Mouse (Mus musculus) c-Kit-positive CD71-positive TER-119-negative erythroid progenitor cells, embryonic 14.5 days (primary cell): ENCODE results near the gene Evx2.

Experiments used
- DNase-seq: peaks from one replicate; pipeline ENCODE4 v3.0.0-alpha.2; 2013; ENCODE audit warnings: low read depth

Evx2 gene

DNA sequence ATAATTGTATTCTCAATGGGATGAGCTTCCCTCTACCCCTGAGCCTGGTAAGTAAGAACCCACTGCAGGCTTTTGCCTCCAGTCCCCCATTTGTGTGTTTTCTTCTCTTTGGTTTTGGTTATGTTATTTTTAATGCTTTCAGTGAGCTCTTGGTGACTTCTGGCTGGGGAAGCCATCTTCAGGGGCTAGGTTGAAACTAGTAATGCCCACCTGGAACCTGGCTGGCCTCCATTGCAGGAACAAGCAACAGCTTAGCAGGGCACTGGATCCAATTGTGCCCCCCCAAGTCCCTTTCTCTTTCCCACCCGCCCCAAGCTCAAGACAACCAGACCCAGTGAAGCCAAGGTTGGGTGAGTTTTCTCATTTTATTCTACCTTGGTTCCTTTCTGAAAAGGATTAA, 36.0 kb upstream of the Evx2 start:
- no peak for DNase-seq

DNA sequence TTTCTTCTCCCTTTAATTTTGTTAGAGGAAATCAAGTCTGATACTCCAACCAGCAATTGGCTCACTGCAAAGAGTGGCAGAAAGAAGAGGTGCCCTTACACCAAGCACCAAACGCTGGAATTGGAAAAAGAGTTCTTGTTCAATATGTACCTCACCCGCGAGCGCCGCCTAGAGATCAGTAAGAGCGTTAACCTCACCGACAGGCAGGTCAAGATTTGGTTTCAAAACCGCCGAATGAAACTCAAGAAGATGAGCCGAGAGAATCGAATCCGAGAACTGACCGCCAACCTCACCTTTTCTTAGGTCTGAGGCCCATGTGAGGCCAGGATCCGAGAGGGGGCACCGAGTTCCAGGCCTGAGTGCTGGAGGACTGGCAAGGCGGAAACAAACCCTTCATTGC, 34.7 kb upstream of the Evx2 start:
- DNase-seq: peak; percentile 21

GRCm38 (mm10) chr2:74693432-74693827, 34.1 kb upstream of the Evx2 start:
- no peak for DNase-seq

DNA sequence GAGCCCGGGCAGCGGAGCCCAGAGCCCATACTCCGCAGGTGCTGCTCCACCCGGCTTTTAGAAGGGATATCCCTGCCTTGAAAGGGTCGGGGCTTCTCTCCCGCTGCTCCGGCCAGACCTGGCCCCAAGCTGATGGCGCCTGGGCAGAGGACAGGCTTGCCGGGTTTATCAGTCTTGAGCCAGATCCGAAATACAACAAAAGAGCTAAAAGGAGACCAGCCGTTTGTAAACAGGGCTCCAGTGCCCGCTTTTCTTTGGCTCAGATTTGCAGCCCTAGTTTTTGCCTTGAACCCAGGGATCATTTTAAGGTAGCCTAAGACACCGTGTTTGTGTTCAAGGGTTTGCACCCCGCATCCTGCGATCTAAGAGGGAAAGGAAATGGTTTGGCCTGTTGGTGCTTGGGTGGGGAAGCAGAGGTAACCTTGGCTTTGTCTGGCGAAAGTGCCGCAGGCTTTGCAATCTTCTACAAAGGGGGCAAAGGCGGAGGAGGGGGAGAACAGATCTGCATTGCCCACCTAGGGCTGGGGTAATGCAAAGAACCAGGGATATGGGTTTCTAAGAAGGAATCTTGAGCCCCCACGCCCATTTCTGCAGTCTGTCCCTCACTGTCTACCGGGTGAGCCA, 33.6 kb upstream of the Evx2 start:
- no peak for DNase-seq

- no peak for DNase-seq
These were observed 32.8 kb upstream of the Evx2 start for GRCm38 (mm10) chr2:74691995-74692807.

DNA sequence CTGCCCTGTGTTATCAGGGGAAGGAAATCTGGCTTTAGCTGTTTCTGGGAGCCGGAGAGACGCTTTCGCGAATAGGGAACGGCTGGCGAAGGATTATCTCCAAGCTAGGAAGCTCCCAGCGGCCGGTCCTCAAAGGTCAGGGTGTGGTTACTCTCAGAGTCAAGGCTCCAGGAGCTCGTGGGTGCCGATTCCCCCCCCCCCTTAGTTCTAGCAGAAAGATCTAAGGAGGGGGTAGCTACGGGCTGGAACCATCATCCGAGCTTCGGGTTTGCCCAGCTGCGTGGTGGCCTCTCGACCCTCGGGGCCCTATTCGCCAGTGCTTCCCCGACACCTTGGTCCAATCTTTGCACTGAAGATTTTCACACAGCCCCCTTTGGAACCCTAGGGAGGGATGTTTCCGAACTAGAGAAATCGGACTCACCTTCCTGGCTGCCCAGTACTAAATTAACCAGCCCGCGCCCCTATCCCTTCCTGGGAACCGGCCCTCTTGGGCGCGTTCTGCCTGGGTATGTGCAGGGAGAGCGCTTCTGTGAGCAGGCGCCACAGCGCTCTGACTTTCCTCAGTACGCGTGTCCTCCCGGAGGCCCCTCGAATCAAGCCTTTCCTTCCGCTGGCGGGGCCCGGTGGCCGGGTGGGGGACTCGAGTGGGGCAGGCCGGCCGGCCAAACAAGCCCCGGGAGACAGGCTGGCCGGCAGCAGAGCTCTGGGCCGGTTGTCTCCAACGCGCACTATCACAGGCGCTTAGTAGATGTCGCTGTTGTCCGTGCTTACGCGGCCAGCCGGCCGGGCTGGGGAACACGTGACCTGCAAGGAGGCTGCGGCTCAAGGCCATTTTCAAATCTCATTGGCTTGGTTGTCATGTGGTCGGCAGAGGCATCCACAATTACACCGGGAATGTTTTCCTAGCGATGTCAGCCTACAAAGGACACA, 31.9 kb upstream of the Evx2 start, which contains the start of gene Hoxd10:
TSS of gene Hoxd10 (plus strand) at position 903 of the 930 bp plus-strand sequence.
- DNase-seq: no peak

DNA sequence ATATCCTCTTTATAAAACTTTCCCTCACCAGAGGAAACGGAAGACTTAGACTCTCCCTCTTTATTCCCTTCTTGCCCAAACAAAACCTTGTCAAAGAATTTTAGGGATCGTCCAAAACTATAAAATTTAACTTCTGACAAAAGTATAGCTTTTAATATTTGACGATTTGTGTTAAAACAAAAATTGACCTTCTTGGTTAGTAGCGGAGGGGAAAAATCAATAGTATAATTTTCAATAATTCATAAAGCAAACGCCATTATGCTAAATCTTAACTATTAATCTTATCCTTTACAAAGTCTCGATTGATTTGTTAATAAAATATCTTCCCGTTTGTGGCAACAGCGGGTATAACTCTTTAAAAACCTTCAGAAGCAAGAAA, 31.0 kb upstream of the Evx2 start:
- no peak for DNase-seq

DNA sequence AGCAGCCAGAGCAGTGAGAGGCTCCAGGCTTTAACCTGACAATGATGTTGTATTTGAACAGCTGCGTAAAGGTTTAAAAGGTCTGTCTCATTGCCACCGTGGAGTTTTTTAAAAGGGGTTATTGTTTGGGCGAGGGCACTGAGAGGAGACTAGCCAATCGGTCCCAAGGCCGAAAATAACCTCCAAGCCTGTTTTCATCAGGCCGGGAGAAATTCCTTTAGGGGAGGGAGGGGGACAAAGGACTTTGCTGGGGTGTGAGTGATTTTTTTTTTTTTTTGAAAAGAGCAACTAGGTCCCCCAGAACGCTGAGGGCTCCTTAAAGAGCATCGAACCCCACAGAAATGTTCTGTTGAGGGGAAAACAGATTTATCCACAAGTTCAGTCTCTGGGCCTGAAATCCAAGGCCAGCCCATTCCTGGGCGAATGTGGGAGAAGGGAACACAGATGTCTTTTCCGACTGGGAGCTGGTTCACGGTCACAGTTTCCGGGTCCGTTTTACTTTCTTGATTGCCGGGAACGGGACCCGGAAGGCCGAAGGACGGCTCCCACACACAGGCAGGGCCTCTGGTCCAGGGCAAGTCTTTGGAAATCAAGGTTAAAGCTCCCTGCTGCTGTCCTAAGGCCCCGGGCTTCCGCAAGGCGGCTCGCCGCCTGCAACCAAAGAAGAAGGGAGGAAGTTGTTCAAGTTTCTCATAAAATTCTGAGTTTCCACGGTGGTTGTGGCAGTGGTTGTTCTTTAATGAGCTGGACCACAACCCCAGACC, 30.4 kb upstream of the Evx2 start:
- DNase-seq: no peak

DNA sequence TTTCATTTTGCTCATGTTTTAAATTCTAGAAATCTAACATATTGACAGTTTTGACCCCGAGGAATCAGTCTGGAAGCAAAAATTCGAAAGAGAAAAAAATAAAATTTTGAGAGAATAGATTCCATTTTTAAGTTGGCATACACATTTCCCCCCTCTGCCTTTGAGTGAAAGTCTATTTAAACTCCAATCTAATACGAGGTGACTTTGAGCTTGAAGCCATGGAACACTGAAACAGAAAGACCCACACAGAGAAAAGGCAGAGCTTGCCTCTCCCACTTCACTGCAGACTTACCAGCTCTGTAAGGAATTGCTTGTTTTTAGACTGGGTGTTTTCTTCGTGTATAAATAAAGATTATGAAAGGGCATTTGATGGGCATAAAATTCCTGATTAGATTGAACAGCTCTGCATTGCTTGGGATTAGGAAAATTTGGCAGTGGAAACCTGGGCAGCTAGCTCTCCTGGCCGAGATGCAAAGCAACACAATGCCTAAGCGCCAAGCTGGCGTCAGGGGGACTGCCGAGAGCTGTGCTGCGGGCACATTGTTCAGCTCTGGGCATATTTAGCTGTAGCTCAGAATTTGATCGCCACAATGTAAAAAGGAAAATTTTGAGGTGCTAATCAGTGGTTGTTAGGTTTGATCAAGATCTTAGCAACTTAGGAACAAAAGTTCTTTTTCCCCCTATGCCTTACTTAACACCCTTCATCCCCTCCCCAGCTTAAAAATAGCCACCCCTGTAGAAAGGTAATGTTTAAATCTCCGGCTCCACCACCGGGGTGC, 29.6 kb upstream of the Evx2 start:
- DNase-seq: no peak

DNA sequence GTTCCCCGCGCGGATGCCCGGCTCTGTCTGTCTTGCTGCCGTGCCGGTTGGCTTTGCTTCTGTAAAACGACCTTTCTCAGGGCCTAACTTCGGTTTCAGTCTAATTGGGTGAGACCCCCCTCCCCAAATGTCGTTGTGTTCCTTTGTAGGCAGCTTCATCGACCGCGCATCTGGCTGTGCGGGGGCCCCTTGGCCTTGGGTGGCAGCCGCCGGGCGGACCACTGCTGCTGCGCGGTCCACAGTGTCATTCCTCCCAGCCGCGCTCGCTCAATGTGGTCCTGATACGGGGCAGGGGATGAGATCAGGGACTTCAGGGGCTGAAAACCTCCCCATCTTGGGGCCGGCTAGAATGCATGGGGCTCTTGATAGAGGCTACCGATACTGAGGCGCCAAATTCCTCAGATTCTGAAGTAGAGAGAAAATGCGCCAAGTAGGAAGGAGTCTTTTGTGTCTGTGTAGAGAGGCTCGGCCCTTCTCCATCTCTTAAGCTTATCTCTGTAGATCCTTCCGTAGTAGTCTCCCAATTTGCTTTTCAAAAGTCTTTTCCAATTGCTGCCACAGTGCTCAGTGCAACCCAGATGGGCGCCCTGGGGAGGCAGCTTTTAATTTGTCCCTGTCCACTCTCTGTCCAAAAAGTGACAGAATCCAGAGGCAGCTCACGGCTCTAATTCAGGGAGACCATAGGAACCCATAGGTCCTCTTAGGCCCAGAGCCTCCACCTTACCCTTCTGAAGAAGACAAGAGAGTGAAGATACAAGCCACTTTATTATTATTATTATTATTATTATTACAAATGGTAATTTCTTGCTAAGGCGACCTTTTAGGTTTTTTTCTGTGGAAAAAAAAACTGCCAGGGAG, 28.6 kb upstream of the Evx2 start:
- DNase-seq: no peak

GRCm38 (mm10) chr2:74686988-74687697, 27.8 kb upstream of the Evx2 start:
- no peak for DNase-seq

DNA sequence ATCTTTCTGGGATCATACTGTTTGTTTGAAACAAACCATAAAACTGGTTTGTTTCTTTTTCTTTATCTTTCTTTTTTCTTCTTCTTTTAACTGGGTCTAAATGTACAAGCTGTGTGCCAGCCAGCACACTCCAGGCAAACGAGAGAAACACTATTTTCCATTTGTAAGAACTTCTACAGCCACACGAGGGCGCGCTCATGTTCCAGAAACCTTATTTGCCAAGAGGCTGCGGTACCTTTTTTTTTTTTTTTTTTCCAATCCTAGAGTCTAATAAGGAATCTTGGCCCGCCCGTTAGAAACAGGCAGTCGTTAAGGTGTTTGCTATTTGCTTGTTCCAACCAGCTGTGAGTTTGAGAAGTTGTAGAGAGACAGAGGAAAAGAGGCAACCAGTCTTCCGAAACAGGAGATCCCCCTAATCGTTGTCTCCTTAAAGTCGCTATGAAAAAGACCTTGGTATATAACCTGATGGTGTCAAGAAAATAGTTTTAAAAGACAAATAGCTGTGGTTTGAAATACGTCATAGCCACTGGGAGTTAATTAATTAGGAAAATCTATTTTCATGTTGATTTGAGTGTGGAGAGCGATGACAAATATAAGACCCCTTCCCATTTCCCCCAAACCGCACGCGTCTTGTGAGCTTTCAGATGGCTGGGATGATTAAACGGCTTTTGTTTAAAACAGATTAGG, 27.1 kb upstream of the Evx2 start:
- DNase-seq: peak; percentile 25

GRCm38 (mm10) chr2:74685059-74685603, 25.8 kb upstream of the Evx2 start:
- no peak for DNase-seq

- DNase-seq: no peak
These were observed 24.7 kb upstream of the Evx2 start for GRCm38 (mm10) chr2:74684106-74684505.

DNA sequence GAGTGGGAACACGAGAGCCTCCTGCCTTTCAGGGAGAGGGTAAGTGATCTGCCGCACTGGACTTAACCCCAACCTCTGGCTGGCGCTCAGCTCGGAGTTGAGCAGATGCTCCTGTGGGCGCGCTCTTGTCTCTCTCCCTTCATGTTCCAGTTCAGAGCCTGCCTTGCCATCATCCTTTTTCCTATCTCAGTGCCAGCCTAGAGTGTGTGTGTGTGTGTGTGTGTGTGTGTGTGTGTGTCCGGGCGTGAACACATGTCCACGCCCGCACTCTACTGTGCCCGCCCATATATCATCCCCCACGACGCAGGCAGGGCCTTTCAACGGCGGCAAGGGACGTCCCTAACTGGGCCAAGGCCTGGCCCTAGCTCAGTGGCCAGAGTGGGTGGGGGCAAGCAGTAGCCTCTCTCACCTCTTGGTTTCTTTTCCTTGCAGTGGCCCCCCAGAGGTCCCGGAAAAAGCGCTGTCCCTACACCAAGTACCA, 24.2 kb upstream of the Evx2 start:
- DNase-seq: no peak

GRCm38 (mm10) chr2:74682796-74683195, 23.4 kb upstream of the Evx2 start:
- DNase-seq: no peak

DNA sequence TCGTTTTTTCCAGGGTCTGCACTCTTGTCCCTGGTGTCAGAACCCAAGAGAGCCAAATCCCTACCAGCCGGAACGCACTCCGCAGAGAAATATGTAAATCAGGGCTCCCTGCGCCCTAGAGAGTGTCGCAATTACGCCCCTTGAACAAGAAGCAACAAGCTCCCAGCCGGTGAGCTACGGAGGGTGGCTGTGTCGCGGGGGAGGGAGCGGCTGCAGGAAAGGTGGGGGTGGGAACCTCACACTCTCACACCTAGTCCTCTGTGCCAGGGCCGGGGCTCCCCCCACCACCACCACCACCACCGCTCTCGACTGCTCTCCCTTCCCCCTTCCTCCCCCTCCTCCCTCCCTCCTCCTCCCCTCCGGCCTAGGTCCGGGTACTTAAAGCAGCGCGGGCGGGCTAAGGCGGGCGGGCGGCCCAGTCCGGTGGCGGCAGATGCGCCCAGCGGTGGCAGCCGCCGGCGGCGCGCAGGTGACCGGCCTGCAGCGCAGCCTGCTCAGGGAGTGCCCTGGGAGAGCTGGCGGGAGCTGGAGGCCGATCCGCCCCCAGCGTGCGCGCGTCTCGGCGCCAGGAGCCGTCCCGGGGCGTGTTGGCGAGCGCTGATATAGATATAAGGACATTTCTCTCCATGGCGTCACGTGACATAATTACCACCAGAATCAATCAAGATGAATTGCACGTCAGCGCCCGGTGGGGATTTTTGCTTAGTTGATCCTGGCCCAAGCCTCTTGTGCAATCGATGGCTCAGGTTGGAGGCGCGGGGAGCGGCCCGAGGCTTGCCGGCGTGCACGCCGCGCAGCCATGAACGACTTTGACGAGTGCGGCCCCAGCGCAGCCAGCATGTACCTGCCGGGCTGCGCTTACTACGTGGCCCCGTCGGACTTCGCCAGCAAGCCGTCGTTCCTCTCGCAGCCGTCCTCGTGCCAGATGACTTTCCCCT, 22.5 kb upstream of the Evx2 start:
- no peak for DNase-seq
